Mouse (Mus musculus) forebrain, embryonic 11.5 days (tissue): Measurements from ENCODE around the gene Tomm20. TPM values are rescaled to one million over a fixed set of nuclear protein-coding genes. Genes with fewer than 3 reads are reported as not detected.

Experiments
- ATAC-seq: fragments of 200-750 bp; cut with Nextera tagmentation; replicated peaks from 2 replicates; pipeline ENCODE4 v1.8.0; 2017; ENCODE audit warnings: moderate TSS enrichment; ENCODE audit not compliant: low FRiP score
- DNase-seq: peaks from one replicate; pipeline ENCODE4 v3.0.0-alpha.2; 2017; ENCODE audit warnings: low spot score
- H3K27ac ChIP-seq: fragments of 300-500 bp; sonication (generic); 2 replicates; pipeline ENCODE4 v1.5.1; 2014; ENCODE audit warnings: low read depth, low read length
- H3K27me3 ChIP-seq: fragments of 300-500 bp; sonication (generic); 2 replicates; pipeline ENCODE4 v1.6.1; 2014; ENCODE audit warnings: mild to moderate bottlenecking, low read length, mixed read lengths; ENCODE audit not compliant: control insufficient read depth, insufficient read depth
- H3K36me3 ChIP-seq: fragments of 300-500 bp; sonication (generic); 2 replicates; pipeline ENCODE4 v1.6.1; 2014; ENCODE audit warnings: mild to moderate bottlenecking, low read length, moderate library complexity, mixed read lengths; ENCODE audit not compliant: control insufficient read depth, insufficient read depth
- H3K4me1 ChIP-seq: fragments of 300-500 bp; sonication (generic); replicated peaks from 2 replicates; pipeline ENCODE4 v1.6.1; 2014; ENCODE audit warnings: low read length, mixed read lengths; ENCODE audit not compliant: control insufficient read depth, insufficient read depth
- H3K4me2 ChIP-seq: fragments of 300-500 bp; sonication (generic); 2 replicates; pipeline ENCODE4 v1.6.1; 2014; ENCODE audit warnings: low read depth, mild to moderate bottlenecking, low read length, moderate library complexity, mixed read lengths; ENCODE audit not compliant: severe bottlenecking
- H3K4me3 ChIP-seq: fragments of 300-500 bp; sonication (generic); 2 replicates; pipeline ENCODE4 v1.5.1; 2014; ENCODE audit warnings: low read depth, low read length
- H3K9ac ChIP-seq: fragments of 300-500 bp; sonication (generic); 2 replicates; pipeline ENCODE4 v1.6.1; 2014; ENCODE audit warnings: low read length
- H3K9me3 ChIP-seq: fragments of 300-500 bp; sonication (generic); 2 replicates; pipeline ENCODE4 v1.6.1; 2016; ENCODE audit warnings: low read length, mixed read lengths; ENCODE audit not compliant: control insufficient read depth
- WGBS: fragments of 180-500 bp; shearing (Covaris S2); extraction: QIAGEN DNeasy Blood & Tissue Kit; methylation state at CpG from one replicate; pipeline ENCODE4 v1.1.7; 2014; 5-methylcytosine and 5-hydroxymethylcytosine counted together
- polyA plus RNA-seq: library from polyadenylated mRNA; unstranded; fragments of >200 nt; fragmentation: Nextera tagmentation; extraction: Ambion mirVana; gene quantifications from 2 replicates; pipeline ENCODE4 v1.2.1, GENCODE M21; 2014

Tomm20 gene
- polyA plus RNA-seq, 1 experiment from 2014 or later, result 219 TPM

GRCm38 (mm10) chr8:126970579-126971313, 25.1 kb upstream of the Tomm20 start, which contains the start of gene Rbm34:
Gene Rbm34, minus strand, starts transcription at chr8:126971071.
- no peaks in the 10 kb centered on the region for H3K9me3 ChIP-seq
- under 1% methylated on average over 46 of the region's 50 CpGs for WGBS
- peak within 1 kb of the TSS; percentile 96 for H3K4me3 ChIP-seq
- ATAC-seq (peak; percentile 96), DNase-seq (peak; percentile 95)
- H3K9ac ChIP-seq, result peak within 1 kb of the TSS; percentile 76
- H3K4me2 ChIP-seq, result peak within 1 kb of the TSS; percentile 65
- no peaks in the 10 kb centered on the region for H3K27me3 ChIP-seq
- H3K36me3 ChIP-seq, result no peaks in the 10 kb centered on the region
- peaks cover 3% of the 10 kb centered on the region; the same call in 1 of the 2 replicates for H3K4me1 ChIP-seq
- H3K27ac ChIP-seq, result no peak within 1 kb of the TSS

DNA sequence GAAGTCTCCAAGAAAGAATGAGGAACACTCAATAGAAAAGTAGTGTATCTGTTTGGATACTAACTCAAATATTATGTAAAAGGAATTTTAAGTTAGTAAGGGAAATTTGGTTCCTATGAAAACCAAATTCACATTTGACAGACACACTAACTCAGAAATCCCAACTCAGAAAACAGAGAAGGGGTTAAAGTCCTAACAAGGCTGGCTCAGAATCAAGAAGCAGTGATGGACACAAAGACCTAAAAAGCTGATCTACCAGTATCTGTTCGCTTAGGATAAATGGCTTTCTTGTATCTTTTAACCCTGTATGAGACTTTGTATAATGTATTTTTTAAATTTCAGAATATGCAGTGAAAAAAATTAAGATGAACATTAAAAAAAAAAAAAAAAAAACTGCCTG, 23.9 kb upstream of the Tomm20 start:
- H3K27ac ChIP-seq, result no peak overlapping the region
- no peaks in the 10 kb centered on the region for H3K9me3 ChIP-seq
- H3K4me2 ChIP-seq, result no peak overlapping the region
- H3K4me3 ChIP-seq, result no peak overlapping the region
- H3K9ac ChIP-seq, result no peak overlapping the region
- no peak for DNase-seq
- H3K27me3 ChIP-seq, result no peaks in the 10 kb centered on the region
- peaks cover 2% of the 10 kb centered on the region; the same call in 1 of the 2 replicates for H3K36me3 ChIP-seq
- WGBS, result 95% methylated on average over 1 of the region's 1 CpGs
- ATAC-seq, result no peak
- peaks cover 3% of the 10 kb centered on the region; the same call in 1 of the 2 replicates for H3K4me1 ChIP-seq

DNA sequence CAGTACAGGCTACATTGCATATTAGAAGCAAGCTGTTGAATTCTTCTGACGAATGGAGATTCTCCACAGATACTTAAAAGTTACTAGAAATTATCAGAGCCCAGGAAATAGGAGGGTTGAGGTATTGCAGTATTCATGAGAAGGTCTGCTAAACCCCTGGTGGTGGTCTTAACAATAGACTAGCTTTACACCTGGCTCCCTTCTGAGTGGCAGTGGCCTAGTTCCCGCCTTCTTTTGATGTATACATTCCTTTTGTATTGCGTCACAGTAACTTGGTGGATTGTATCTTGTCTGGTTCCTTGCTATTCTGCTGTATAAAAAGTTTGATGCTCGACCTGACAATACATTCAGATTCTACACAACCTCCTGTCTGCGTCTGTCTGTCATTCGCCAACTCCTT, 22.5 kb upstream of the Tomm20 start:
- ATAC-seq, result no peak
- peaks cover 2% of the 10 kb centered on the region; the same call in 1 of the 2 replicates for H3K36me3 ChIP-seq
- WGBS, result 90% methylated on average over 6 of the region's 6 CpGs
- H3K4me1 ChIP-seq, result peaks cover 3% of the 10 kb centered on the region; the same call in 1 of the 2 replicates
- DNase-seq, result peak; percentile 13
- no peak overlapping the region for H3K4me2 ChIP-seq
- H3K9ac ChIP-seq, result no peak overlapping the region
- H3K27me3 ChIP-seq, result no peaks in the 10 kb centered on the region
- H3K9me3 ChIP-seq, result no peaks in the 10 kb centered on the region
- H3K4me3 ChIP-seq, result no peak overlapping the region
- no peak overlapping the region for H3K27ac ChIP-seq

DNA sequence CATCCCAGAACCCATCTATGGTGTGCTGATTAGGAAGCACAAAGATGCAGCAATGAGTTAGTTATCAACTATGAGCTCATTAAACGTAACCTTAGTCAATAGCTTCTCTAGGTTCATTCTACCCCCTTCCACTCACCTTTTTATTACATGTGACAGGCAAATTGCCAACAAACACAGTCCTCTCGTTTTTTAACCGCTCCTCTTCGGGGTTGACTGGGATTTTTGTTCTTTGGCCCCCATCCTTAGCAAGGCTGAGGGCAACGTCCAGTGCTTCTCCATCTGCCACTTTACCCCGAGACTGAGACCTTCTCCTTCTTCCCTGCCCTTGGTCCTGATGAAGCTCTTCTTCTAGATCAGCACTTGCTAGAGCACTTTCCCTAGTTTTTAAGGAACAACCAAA, 19.6 kb upstream of the Tomm20 start:
- Histone ChIP-seq H3K9me3 (no peaks in the 10 kb centered on the region), H3K4me2 (no peak overlapping the region), H3K27me3 (no peaks in the 10 kb centered on the region), H3K27ac (no peak overlapping the region), H3K4me3 (no peak overlapping the region), H3K36me3 (peaks cover 2% of the 10 kb centered on the region; the same call in 1 of the 2 replicates), H3K4me1 (peaks cover 2% of the 10 kb centered on the region; the same call in 1 of the 2 replicates), H3K9ac (no peak overlapping the region)
- ATAC-seq, result no peak
- WGBS, result 85% methylated on average over 6 of the region's 6 CpGs
- no peak for DNase-seq

GRCm38 (mm10) chr8:126962871-126963270, 17.2 kb upstream of the Tomm20 start:
- Histone ChIP-seq H3K4me1 (no peaks in the 10 kb centered on the region), H3K36me3 (peaks cover 2% of the 10 kb centered on the region; the same call in 1 of the 2 replicates), H3K4me3 (no peak overlapping the region), H3K9me3 (no peaks in the 10 kb centered on the region), H3K9ac (no peak overlapping the region), H3K4me2 (no peak overlapping the region), H3K27me3 (no peaks in the 10 kb centered on the region), H3K27ac (no peak overlapping the region)
- WGBS, result 83% methylated on average over 1 of the region's 1 CpGs
- peak; percentile 32 for DNase-seq
- ATAC-seq, result no peak

DNA sequence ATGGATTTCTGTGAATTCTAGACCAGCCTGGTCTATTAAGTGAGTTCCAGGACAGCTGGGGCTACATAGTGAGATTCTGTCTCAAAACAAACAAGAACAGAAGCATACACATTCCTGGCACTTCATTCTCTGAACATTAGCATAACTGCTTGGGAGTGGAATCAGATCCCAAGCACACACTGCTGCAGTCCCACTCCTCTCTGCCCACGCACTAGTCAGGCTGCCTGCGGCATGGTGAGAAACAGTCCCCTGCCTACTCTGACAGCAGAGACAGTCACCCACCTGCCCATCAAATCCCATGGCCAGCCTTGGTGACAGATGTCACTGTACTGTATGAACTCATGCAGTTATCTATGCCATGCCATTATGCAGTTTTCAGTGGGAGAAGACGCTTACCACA, 15.9 kb upstream of the Tomm20 start:
- Histone ChIP-seq H3K4me2 (no peak overlapping the region), H3K9me3 (no peaks in the 10 kb centered on the region), H3K36me3 (peaks cover 2% of the 10 kb centered on the region; the same call in 1 of the 2 replicates), H3K27ac (no peak overlapping the region), H3K9ac (no peak overlapping the region), H3K27me3 (no peaks in the 10 kb centered on the region), H3K4me3 (no peak overlapping the region), H3K4me1 (no peaks in the 10 kb centered on the region)
- ATAC-seq (no peak), DNase-seq (peak; percentile 5)
- WGBS, result 97% methylated on average over 3 of the region's 3 CpGs

DNA sequence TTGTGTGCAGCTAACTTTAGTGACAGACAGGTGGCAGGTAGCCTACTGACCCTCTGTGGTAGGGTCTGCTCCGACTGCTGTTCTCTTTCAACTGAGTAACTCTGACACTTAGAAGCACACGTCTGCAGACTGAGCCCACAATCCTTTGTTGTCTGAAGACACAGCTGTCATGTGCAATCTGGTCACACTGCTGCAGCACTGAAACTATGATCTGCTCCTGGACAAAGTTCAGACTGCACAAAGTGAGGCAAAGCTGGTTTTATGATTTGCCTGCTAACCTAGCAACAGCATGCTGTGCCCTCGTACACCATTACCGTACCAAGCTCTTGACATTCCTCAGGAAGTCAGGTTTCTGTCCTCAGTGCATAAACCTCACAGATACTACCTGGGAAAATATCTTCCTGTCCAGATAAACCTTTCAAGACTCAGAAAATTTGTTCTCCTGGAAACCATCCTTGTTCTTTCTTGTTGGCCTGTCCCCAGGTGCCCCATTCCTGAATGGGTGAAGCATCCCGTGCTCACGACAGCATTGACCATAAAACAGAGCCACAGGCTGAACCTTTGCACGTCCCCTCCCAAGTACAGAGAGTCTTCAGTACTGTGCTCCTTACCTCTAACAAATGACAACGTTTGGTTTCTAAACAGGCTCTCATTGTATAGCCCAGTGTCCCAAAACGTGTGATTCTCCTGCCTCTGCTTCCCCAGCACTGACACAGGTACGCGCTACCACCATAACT, 6.4 kb upstream of the Tomm20 start:
- no peak overlapping the region for H3K9ac ChIP-seq
- H3K4me1 ChIP-seq, result no peaks in the 10 kb centered on the region
- no peaks in the 10 kb centered on the region for H3K27me3 ChIP-seq
- DNase-seq (peak; percentile 6), ATAC-seq (no peak)
- H3K36me3 ChIP-seq, result peaks cover 2% of the 10 kb centered on the region; the same call in 1 of the 2 replicates
- 91% methylated on average over 11 of the region's 11 CpGs for WGBS
- no peaks in the 10 kb centered on the region for H3K9me3 ChIP-seq
- H3K4me3 ChIP-seq, result no peak overlapping the region
- H3K4me2 ChIP-seq, result no peak overlapping the region
- H3K27ac ChIP-seq, result no peak overlapping the region

DNA sequence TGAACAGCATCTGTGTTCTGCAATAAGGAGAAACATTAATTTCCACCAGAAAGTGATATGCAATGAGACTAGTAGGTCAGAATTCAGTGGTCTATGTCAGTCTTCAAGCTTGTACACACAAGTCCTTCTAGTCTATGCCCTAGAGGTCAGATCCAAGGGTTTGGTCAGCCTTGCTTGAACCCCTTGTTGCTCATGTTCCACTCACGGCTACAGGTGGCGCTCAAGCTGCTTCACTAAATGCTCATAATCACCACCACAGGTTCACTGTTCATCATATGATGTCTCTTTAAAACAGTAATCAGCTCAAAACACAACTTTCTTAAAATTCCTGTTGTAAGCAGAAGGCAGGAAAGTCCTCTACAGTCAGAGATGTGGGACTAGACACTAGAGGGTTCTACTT, 3.9 kb upstream of the Tomm20 start:
- Histone ChIP-seq H3K36me3 (peaks cover 2% of the 10 kb centered on the region; the same call in 1 of the 2 replicates), H3K4me3 (no peak overlapping the region), H3K27me3 (no peaks in the 10 kb centered on the region), H3K4me2 (no peak overlapping the region), H3K4me1 (no peaks in the 10 kb centered on the region), H3K9ac (no peak overlapping the region), H3K27ac (no peak overlapping the region), H3K9me3 (no peaks in the 10 kb centered on the region)
- DNase-seq (peak; percentile 17), ATAC-seq (no peak)
- WGBS, result 79% methylated on average over 2 of the region's 2 CpGs
